Mouse (Mus musculus): ENCODE results near the gene Prss30. TPM values are rescaled to one million over a fixed set of nuclear protein-coding genes. Genes with fewer than 3 reads are reported as not detected.

Prss30 gene
- 0.18 TPM in 1 of 2 replicates, not detected in the other for polyA plus RNA-seq (2016; fragmentation: Nextera tagmentation; extraction: Ambion mirVana)

GRCm38 (mm10) chr17:23980297-23980909 is at the start of gene Prss30:
Gene Prss30, minus strand, starts transcription at chr17:23980566.
- DNase-seq (ENCODE audit: low spot score) = no peak
- Histone ChIP-seq H3K4me1 (no peaks in the 10 kb centered on the region), H3K27ac (no peak within 1 kb of the TSS), H3K27me3 (ENCODE audit: insufficient read depth, poor library complexity, severe bottlenecking) (no peaks in the 10 kb centered on the region; the same call in 1 of the 2 replicates), H3K4me3 (no peak within 1 kb of the TSS), H3K9me3 (no peaks in the 10 kb centered on the region), H3K36me3 (no peaks in the 10 kb centered on the region)
- WGBS = 70% methylated on average over 10 of the region's 10 CpGs

- no peak overlapping the region for H3K4me3 ChIP-seq
- H3K27me3 ChIP-seq (ENCODE audit: insufficient read depth, poor library complexity, severe bottlenecking) = no peaks in the 10 kb centered on the region
- WGBS = 78% methylated on average over 7 of the region's 7 CpGs
- H3K36me3 ChIP-seq = no peaks in the 10 kb centered on the region
- no peaks in the 10 kb centered on the region for H3K4me1 ChIP-seq
- no peaks in the 10 kb centered on the region for H3K9me3 ChIP-seq
- H3K27ac ChIP-seq = no peak overlapping the region
- DNase-seq (ENCODE audit: low spot score) = no peak
Measured at GRCm38 (mm10) chr17:24029477-24029876, 49.1 kb upstream of the Prss30 start.

GRCm38 (mm10) chr17:24021375-24022199 is 41.2 kb upstream of the Prss30 start:
- no peaks in the 10 kb centered on the region for H3K9me3 ChIP-seq
- no peaks in the 10 kb centered on the region; the same call in 1 of the 2 replicates for H3K27me3 ChIP-seq (ENCODE audit: insufficient read depth, poor library complexity, severe bottlenecking)
- no peaks in the 10 kb centered on the region for H3K36me3 ChIP-seq
- peaks cover 8% of the 10 kb centered on the region for H3K4me1 ChIP-seq
- DNase-seq (ENCODE audit: low spot score) = no peak
- 68% methylated on average over 5 of the region's 5 CpGs for WGBS
- peak overlapping the region; percentile 67; the same call in 1 of the 2 replicates for H3K27ac ChIP-seq
- H3K4me3 ChIP-seq = no peak overlapping the region

GRCm38 (mm10) chr17:24020696-24021095 is 40.3 kb upstream of the Prss30 start:
- DNase-seq (ENCODE audit: low spot score) = no peak

GRCm38 (mm10) chr17:24015727-24016126 is 35.4 kb upstream of the Prss30 start:
- Histone ChIP-seq H3K4me3 (no peak overlapping the region), H3K27me3 (ENCODE audit: insufficient read depth, poor library complexity, severe bottlenecking) (no peaks in the 10 kb centered on the region), H3K9me3 (no peaks in the 10 kb centered on the region), H3K36me3 (no peaks in the 10 kb centered on the region), H3K4me1 (no peaks in the 10 kb centered on the region), H3K27ac (no peak overlapping the region)
- no peak for DNase-seq (ENCODE audit: low spot score)
- 24% methylated on average over 14 of the region's 14 CpGs for WGBS

More at GRCm38 (mm10) chr17:24020696-24021095, 40.3 kb upstream of the Prss30 start:
- Histone ChIP-seq H3K4me3 (no peak overlapping the region), H3K4me1 (peaks cover 8% of the 10 kb centered on the region), H3K27ac (no peak overlapping the region), H3K36me3 (no peaks in the 10 kb centered on the region), H3K9me3 (no peaks in the 10 kb centered on the region), H3K27me3 (ENCODE audit: insufficient read depth, poor library complexity, severe bottlenecking) (no peaks in the 10 kb centered on the region; the same call in 1 of the 2 replicates)
- WGBS = 77% methylated on average over 6 of the region's 6 CpGs

- Histone ChIP-seq H3K36me3 (no peaks in the 10 kb centered on the region), H3K9me3 (no peaks in the 10 kb centered on the region), H3K4me1 (no peaks in the 10 kb centered on the region), H3K27me3 (ENCODE audit: insufficient read depth, poor library complexity, severe bottlenecking) (no peaks in the 10 kb centered on the region; the same call in 1 of the 2 replicates), H3K4me3 (no peak overlapping the region), H3K27ac (no peak overlapping the region)
- no peak for DNase-seq (ENCODE audit: low spot score)
- 82% methylated on average over 5 of the region's 5 CpGs for WGBS
Measured at GRCm38 (mm10) chr17:24014433-24014965, 34.1 kb upstream of the Prss30 start.

GRCm38 (mm10) chr17:24012921-24013320 is 32.6 kb upstream of the Prss30 start:
- H3K9me3 ChIP-seq = no peaks in the 10 kb centered on the region
- no peak for DNase-seq (ENCODE audit: low spot score)
- H3K27ac ChIP-seq = no peak overlapping the region
- H3K4me3 ChIP-seq = no peak overlapping the region
- peaks cover 6% of the 10 kb centered on the region; the same call in 1 of the 2 replicates for H3K27me3 ChIP-seq (ENCODE audit: insufficient read depth, poor library complexity, severe bottlenecking)
- no peaks in the 10 kb centered on the region for H3K36me3 ChIP-seq
- H3K4me1 ChIP-seq = no peaks in the 10 kb centered on the region
- WGBS = 80% methylated on average over 2 of the region's 2 CpGs

- whole genome bisulfite sequencing = 67% methylated on average over 5 of the region's 5 CpGs
Measured at GRCm38 (mm10) chr17:24009617-24010016, 29.3 kb upstream of the Prss30 start.

GRCm38 (mm10) chr17:24008105-24008504 is 27.7 kb upstream of the Prss30 start:
- H3K36me3 ChIP-seq = no peaks in the 10 kb centered on the region
- no peak for DNase-seq (ENCODE audit: low spot score)
- WGBS = 70% methylated on average over 4 of the region's 4 CpGs
- H3K9me3 ChIP-seq = no peaks in the 10 kb centered on the region
- H3K27me3 ChIP-seq (ENCODE audit: insufficient read depth, poor library complexity, severe bottlenecking) = peaks cover 10% of the 10 kb centered on the region; the same call in 1 of the 2 replicates
- H3K4me1 ChIP-seq = no peaks in the 10 kb centered on the region
- H3K4me3 ChIP-seq = no peak overlapping the region
- H3K27ac ChIP-seq = no peak overlapping the region

More at GRCm38 (mm10) chr17:24009617-24010016, 29.3 kb upstream of the Prss30 start:
- no peak overlapping the region for H3K4me3 ChIP-seq
- H3K4me1 ChIP-seq = no peaks in the 10 kb centered on the region
- no peaks in the 10 kb centered on the region for H3K9me3 ChIP-seq
- DNase-seq (ENCODE audit: low spot score) = no peak
- peaks cover 10% of the 10 kb centered on the region; the same call in 1 of the 2 replicates for H3K27me3 ChIP-seq (ENCODE audit: insufficient read depth, poor library complexity, severe bottlenecking)
- no peak overlapping the region for H3K27ac ChIP-seq
- H3K36me3 ChIP-seq = no peaks in the 10 kb centered on the region

GRCm38 (mm10) chr17:24007391-24007790 is 27.0 kb upstream of the Prss30 start:
- H3K4me3 ChIP-seq = no peak overlapping the region
- H3K27ac ChIP-seq = no peak overlapping the region
- no peaks in the 10 kb centered on the region for H3K4me1 ChIP-seq
- peaks cover 10% of the 10 kb centered on the region; the same call in 1 of the 2 replicates for H3K27me3 ChIP-seq (ENCODE audit: insufficient read depth, poor library complexity, severe bottlenecking)
- DNase-seq (ENCODE audit: low spot score) = no peak
- no peaks in the 10 kb centered on the region for H3K36me3 ChIP-seq
- WGBS = 63% methylated on average over 1 of the region's 1 CpGs
- H3K9me3 ChIP-seq = no peaks in the 10 kb centered on the region

GRCm38 (mm10) chr17:24006930-24007329 is 26.6 kb upstream of the Prss30 start:
- no peaks in the 10 kb centered on the region for H3K36me3 ChIP-seq
- no peak for DNase-seq (ENCODE audit: low spot score)
- no peak overlapping the region for H3K4me3 ChIP-seq
- no peaks in the 10 kb centered on the region for H3K9me3 ChIP-seq
- H3K27me3 ChIP-seq (ENCODE audit: insufficient read depth, poor library complexity, severe bottlenecking) = peaks cover 10% of the 10 kb centered on the region; the same call in 1 of the 2 replicates
- H3K4me1 ChIP-seq = no peaks in the 10 kb centered on the region
- H3K27ac ChIP-seq = no peak overlapping the region
- WGBS = 51% methylated on average over 2 of the region's 2 CpGs

- Histone ChIP-seq H3K27ac (no peak overlapping the region), H3K27me3 (ENCODE audit: insufficient read depth, poor library complexity, severe bottlenecking) (peaks cover 10% of the 10 kb centered on the region; the same call in 1 of the 2 replicates), H3K9me3 (no peaks in the 10 kb centered on the region), H3K36me3 (no peaks in the 10 kb centered on the region), H3K4me3 (no peak overlapping the region), H3K4me1 (peaks cover 5% of the 10 kb centered on the region; the same call in 1 of the 2 replicates)
- 89% methylated on average over 3 of the region's 3 CpGs for WGBS
- DNase-seq (ENCODE audit: low spot score) = no peak
Measured at GRCm38 (mm10) chr17:24005049-24005448, 24.7 kb upstream of the Prss30 start.

All from heart, embryonic 10.5 days (tissue).